Mouse (Mus musculus): Measurements from ENCODE around the gene Ccdc69. TPM values are rescaled to one million over a fixed set of nuclear protein-coding genes. Genes with fewer than 3 reads are reported as not detected.

Ccdc69 gene
- polyA plus RNA-seq, 1 experiment from 2014 or later: not detected

Other genes starting within 250 kb of the Ccdc69 start
- 8.9 TPM in 2 replicates for gene Lyrm7, start 217.2 kb downstream of the Ccdc69 start, polyA plus RNA-seq (2016; fragmentation: Nextera tagmentation; extraction: Ambion mirVana)
- gene Hint1, start 211.7 kb downstream of the Ccdc69 start, polyA plus RNA-seq (2016; fragmentation: Nextera tagmentation; extraction: Ambion mirVana): 664 and 700 TPM in 2 replicates
- 36.1 and 39.7 TPM in 2 replicates for gene Gpx3, start 175.7 kb downstream of the Ccdc69 start, polyA plus RNA-seq (2016; fragmentation: Nextera tagmentation; extraction: Ambion mirVana)
- gene Tnip1, start 115.2 kb downstream of the Ccdc69 start, polyA plus RNA-seq (2016; fragmentation: Nextera tagmentation; extraction: Ambion mirVana): 12.6 and 13.6 TPM in 2 replicates
- gene Anxa6, start 44.7 kb downstream of the Ccdc69 start, polyA plus RNA-seq (2016; fragmentation: Nextera tagmentation; extraction: Ambion mirVana): 65.1 and 82.3 TPM in 2 replicates
- gene Gm2a, start 20.0 kb upstream of the Ccdc69 start, polyA plus RNA-seq (2016; fragmentation: Nextera tagmentation; extraction: Ambion mirVana): 12.8 and 14.0 TPM in 2 replicates
- not detected in 2 replicates for gene Slc36a3, start 73.6 kb upstream of the Ccdc69 start, polyA plus RNA-seq (2016; fragmentation: Nextera tagmentation; extraction: Ambion mirVana)
- gene Slc36a2, start 106.9 kb upstream of the Ccdc69 start, polyA plus RNA-seq (2016; fragmentation: Nextera tagmentation; extraction: Ambion mirVana): not detected in 2 replicates
- gene Slc36a1, start 126.2 kb upstream of the Ccdc69 start, polyA plus RNA-seq (2016; fragmentation: Nextera tagmentation; extraction: Ambion mirVana): 1.5 and 1.9 TPM in 2 replicates

Data from midbrain, embryonic 12.5 days (tissue).